Mouse (Mus musculus): Measurements from ENCODE around the gene Rassf5.

- TF ChIP-seq CTCF (IDR thresholded peaks at IDR 0.05; ENCODE audit: control insufficient read depth, insufficient read depth, insufficient read length): no peak
- TF ChIP-seq MYOD1 (IDR thresholded peaks at IDR 0.05; ENCODE audit: control insufficient read depth, insufficient read length, low read depth): no peak
- TF ChIP-seq CEBPB (IDR thresholded peaks at IDR 0.05; ENCODE audit: low read depth): no peak
These were observed 110.8 kb downstream of the Rassf5 start for GRCm38 (mm10) chr1:131134231-131134630.

Measured in C2C12 (cell line).